Mouse (Mus musculus): ENCODE measurements around the gene Zfhx2. TPM values are rescaled to one million over a fixed set of nuclear protein-coding genes. Genes with fewer than 3 reads are reported as not detected.
A peak's percentile ranks its signal among the peaks of the same experiment; 100 is the strongest.

Zfhx2 gene
- polyA plus RNA-seq, 1 experiment = 4.4 TPM

DNA sequence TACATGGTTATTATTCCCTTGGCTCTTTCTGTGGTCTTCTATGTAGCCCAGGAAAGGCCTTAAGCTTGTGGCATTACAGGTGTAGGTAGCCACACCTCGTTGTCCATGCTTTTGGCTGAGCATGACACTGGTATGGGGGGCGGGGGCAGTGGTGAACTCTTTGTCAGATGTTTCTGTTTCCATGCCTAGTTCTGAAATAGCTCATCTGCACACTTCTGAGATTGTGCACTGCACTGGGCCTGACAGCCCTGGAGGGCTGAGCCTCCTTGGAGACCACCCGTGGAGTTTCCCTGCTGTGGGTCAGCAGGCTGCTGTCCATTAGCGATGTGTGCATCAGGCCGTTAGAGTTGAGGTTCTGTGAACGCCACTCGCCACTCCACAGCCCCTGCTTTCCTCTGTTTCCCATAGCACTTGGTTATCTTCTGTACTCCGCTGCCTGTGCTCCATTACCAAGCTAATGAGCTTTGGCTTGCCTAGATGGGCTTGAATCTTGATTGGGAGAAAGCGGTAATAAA is 4.5 kb upstream of the Zfhx2 start:
- Histone ChIP-seq H3K27ac (ENCODE audit: control insufficient read depth, insufficient read depth, low read depth, low read length) (no peak overlapping the region), H3K36me3 (ENCODE audit: control insufficient read depth, insufficient read depth, low read length) (no peaks in the 10 kb centered on the region), H3K27me3 (ENCODE audit: control insufficient read depth, insufficient read depth, low read length) (no peaks in the 10 kb centered on the region), H3K4me3 (ENCODE audit: control insufficient read depth, low read depth, low read length) (no peak overlapping the region), H3K4me1 (ENCODE audit: control insufficient read depth, insufficient read depth, low read length) (peaks cover 7% of the 10 kb centered on the region)
- TF ChIP-seq POLR2A (IDR thresholded peaks at IDR 0.05; ENCODE audit: control insufficient read depth, low read depth, low read length) = no peak
- no peak for TF ChIP-seq CTCF (IDR thresholded peaks at IDR 0.05; ENCODE audit: control insufficient read depth, insufficient read depth, insufficient replicate concordance, low read depth, low read length)

DNA sequence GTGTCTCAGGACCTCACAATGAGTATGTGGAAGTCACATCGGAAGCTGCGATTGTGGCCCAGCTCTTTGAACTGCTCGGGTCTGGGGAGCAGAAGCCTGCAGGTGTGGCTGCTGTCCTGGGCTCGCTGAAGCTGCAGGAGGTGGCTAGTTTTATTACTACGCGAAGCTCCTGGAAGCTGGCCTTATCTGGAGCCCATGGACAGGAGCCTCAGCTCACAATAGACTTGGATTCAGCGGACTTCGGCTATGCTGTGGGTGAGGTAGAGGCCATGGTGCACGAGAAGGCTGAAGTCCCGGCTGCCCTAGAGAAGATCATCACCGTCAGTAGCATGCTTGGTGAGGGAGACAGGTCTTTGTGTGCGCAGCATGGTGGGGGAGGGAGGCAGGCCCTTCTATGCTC is 3.5 kb upstream of the Zfhx2 start:
- H3K36me3 ChIP-seq (ENCODE audit: control insufficient read depth, insufficient read depth, low read length) = no peaks in the 10 kb centered on the region
- TF ChIP-seq CTCF (IDR thresholded peaks at IDR 0.05; ENCODE audit: control insufficient read depth, insufficient read depth, insufficient replicate concordance, low read depth, low read length) (no peak), POLR2A (IDR thresholded peaks at IDR 0.05; ENCODE audit: control insufficient read depth, low read depth, low read length) (no peak)
- peak overlapping the region; percentile 95; the same call in 1 of the 2 replicates for H3K4me3 ChIP-seq (ENCODE audit: control insufficient read depth, low read depth, low read length)
- H3K27me3 ChIP-seq (ENCODE audit: control insufficient read depth, insufficient read depth, low read length) = no peaks in the 10 kb centered on the region
- no peak overlapping the region for H3K27ac ChIP-seq (ENCODE audit: control insufficient read depth, insufficient read depth, low read depth, low read length)
- H3K4me1 ChIP-seq (ENCODE audit: control insufficient read depth, insufficient read depth, low read length) = peaks cover 7% of the 10 kb centered on the region

DNA sequence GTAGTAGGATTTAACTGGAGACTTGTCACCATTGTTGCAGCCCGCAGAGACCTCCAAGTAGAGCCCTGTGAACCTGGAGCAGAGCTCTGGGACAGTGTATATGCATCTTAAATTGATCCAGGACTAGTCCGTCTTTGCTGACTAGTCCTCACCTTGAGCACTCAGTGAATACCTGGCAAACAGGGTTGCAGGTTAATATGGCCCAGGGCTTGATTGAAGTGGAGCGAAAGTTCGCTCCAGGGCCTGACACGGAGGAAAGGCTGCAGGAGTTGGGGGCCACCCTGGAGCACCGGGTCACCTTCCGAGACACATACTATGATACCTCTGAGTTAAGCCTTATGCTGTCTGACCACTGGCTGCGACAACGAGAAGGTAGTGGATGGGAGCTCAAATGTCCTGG is 3.1 kb upstream of the Zfhx2 start:
- peaks cover 7% of the 10 kb centered on the region for H3K4me1 ChIP-seq (ENCODE audit: control insufficient read depth, insufficient read depth, low read length)
- H3K27me3 ChIP-seq (ENCODE audit: control insufficient read depth, insufficient read depth, low read length) = no peaks in the 10 kb centered on the region
- TF ChIP-seq CTCF (IDR thresholded peaks at IDR 0.05; ENCODE audit: control insufficient read depth, insufficient read depth, insufficient replicate concordance, low read depth, low read length) (no peak), POLR2A (IDR thresholded peaks at IDR 0.05; ENCODE audit: control insufficient read depth, low read depth, low read length) (no peak)
- H3K4me3 ChIP-seq (ENCODE audit: control insufficient read depth, low read depth, low read length) = peak overlapping the region; percentile 95
- no peak overlapping the region for H3K27ac ChIP-seq (ENCODE audit: control insufficient read depth, insufficient read depth, low read depth, low read length)
- no peaks in the 10 kb centered on the region for H3K36me3 ChIP-seq (ENCODE audit: control insufficient read depth, insufficient read depth, low read length)

GRCm38 (mm10) chr14:55094704-55095231 is 2.6 kb upstream of the Zfhx2 start, which contains the start of gene Thtpa:
Gene Thtpa, plus strand, starts transcription at chr14:55094784.
- Histone ChIP-seq H3K4me1 (ENCODE audit: control insufficient read depth, insufficient read depth, low read length) (peaks cover 7% of the 10 kb centered on the region), H3K27ac (ENCODE audit: control insufficient read depth, insufficient read depth, low read depth, low read length) (peak within 1 kb of the TSS; percentile 85), H3K27me3 (ENCODE audit: control insufficient read depth, insufficient read depth, low read length) (no peaks in the 10 kb centered on the region), H3K36me3 (ENCODE audit: control insufficient read depth, insufficient read depth, low read length) (no peaks in the 10 kb centered on the region), H3K4me3 (ENCODE audit: control insufficient read depth, low read depth, low read length) (peak within 1 kb of the TSS; percentile 95)
- TF ChIP-seq CTCF (IDR thresholded peaks at IDR 0.05; ENCODE audit: control insufficient read depth, insufficient read depth, insufficient replicate concordance, low read depth, low read length) (no peak), POLR2A (IDR thresholded peaks at IDR 0.05; ENCODE audit: control insufficient read depth, low read depth, low read length) (peak; percentile 76)

GRCm38 (mm10) chr14:55093927-55094326 is 1.8 kb upstream of the Zfhx2 start:
- H3K4me1 ChIP-seq (ENCODE audit: control insufficient read depth, insufficient read depth, low read length) = peaks cover 7% of the 10 kb centered on the region
- H3K27ac ChIP-seq (ENCODE audit: control insufficient read depth, insufficient read depth, low read depth, low read length) = no peak overlapping the region
- H3K36me3 ChIP-seq (ENCODE audit: control insufficient read depth, insufficient read depth, low read length) = no peaks in the 10 kb centered on the region
- no peaks in the 10 kb centered on the region for H3K27me3 ChIP-seq (ENCODE audit: control insufficient read depth, insufficient read depth, low read length)
- H3K4me3 ChIP-seq (ENCODE audit: control insufficient read depth, low read depth, low read length) = peak overlapping the region; percentile 12; the same call in 1 of the 2 replicates
- TF ChIP-seq CTCF (IDR thresholded peaks at IDR 0.05; ENCODE audit: control insufficient read depth, insufficient read depth, insufficient replicate concordance, low read depth, low read length) = no peak
- no peak for TF ChIP-seq POLR2A (IDR thresholded peaks at IDR 0.05; ENCODE audit: control insufficient read depth, low read depth, low read length)

DNA sequence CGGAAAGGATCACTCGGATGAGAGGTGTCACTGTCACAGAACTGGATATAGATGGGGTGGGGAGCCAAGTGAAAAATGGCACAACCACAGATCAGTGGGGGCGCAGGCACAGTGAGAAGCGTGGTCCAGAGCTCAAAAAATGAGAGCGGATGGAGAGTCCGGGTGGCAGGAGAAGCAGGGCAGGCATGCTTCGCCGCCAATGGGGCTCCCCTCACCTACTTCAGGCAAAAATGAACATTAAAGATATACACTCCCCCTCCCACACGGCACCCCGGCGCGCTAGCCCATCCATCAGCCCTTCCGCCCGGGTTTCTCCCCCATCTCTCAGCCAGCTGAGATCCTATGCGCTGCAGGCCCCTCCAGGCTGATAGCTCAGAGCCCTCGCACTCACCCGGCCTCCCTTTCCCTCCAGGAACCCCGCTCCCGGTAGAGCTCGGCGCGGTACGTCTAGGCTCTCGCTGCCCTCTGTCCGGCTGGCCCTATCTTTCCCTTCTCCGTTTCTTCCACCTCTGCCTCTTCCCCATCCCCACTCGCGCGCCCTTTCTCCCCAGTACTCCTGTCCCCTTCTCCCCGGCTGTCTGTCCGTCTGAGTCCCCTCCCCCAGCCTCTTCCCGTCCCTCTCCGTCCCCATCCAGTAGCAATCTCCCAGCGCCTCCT is 787 bp downstream of the Zfhx2 start:
- Histone ChIP-seq H3K27ac (ENCODE audit: control insufficient read depth, insufficient read depth, low read depth, low read length) (no peak overlapping the region), H3K4me3 (ENCODE audit: control insufficient read depth, low read depth, low read length) (peak overlapping the region; percentile 82), H3K36me3 (ENCODE audit: control insufficient read depth, insufficient read depth, low read length) (no peaks in the 10 kb centered on the region), H3K27me3 (ENCODE audit: control insufficient read depth, insufficient read depth, low read length) (no peaks in the 10 kb centered on the region), H3K4me1 (ENCODE audit: control insufficient read depth, insufficient read depth, low read length) (peaks cover 7% of the 10 kb centered on the region)
- TF ChIP-seq CTCF (IDR thresholded peaks at IDR 0.05; ENCODE audit: control insufficient read depth, insufficient read depth, insufficient replicate concordance, low read depth, low read length) = no peak
- no peak for TF ChIP-seq POLR2A (IDR thresholded peaks at IDR 0.05; ENCODE audit: control insufficient read depth, low read depth, low read length)

DNA sequence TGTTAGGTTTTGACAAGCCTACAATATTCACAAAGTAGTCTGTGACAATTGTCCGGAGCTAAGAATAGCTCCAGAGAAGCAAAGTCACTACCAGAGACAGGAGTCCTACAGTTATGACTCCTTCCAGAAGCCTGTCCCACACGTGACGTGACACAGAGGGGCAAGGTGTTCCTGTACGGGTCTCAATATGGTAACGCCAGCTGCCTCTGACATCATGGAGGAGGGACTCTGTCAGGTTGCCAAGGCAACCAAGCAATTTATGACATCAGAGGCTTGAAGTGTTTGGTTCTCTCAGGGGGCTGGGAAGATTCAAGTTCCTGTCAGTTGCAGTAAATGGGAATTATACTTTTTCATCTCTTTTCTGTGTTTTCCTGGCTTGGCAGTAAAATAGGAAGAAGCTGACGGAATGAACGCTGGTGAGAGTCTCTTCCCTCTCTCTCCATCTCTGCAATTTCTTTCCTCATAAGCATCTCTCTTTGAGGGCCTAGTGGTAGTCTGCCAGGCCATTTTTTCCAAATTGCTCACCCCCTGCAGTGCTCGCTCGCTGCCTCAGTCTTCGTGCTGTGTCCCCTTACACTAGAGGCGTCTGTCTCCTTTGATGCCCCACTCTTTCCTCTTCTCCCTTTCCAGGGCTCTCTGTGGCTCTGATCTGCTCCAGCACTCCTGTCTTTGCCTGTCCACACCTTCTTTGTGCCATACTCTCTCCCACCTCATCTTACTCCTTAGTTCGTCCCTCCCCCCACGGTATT is 2.8 kb downstream of the Zfhx2 start:
- no peaks in the 10 kb centered on the region for H3K27me3 ChIP-seq (ENCODE audit: control insufficient read depth, insufficient read depth, low read length)
- no peaks in the 10 kb centered on the region for H3K36me3 ChIP-seq (ENCODE audit: control insufficient read depth, insufficient read depth, low read length)
- no peaks in the 10 kb centered on the region; the same call in none of the 2 replicates for H3K4me1 ChIP-seq (ENCODE audit: control insufficient read depth, insufficient read depth, low read length)
- TF ChIP-seq POLR2A (IDR thresholded peaks at IDR 0.05; ENCODE audit: control insufficient read depth, low read depth, low read length) (peak; percentile 61; the same call in 1 of the 2 replicates), CTCF (IDR thresholded peaks at IDR 0.05; ENCODE audit: control insufficient read depth, insufficient read depth, insufficient replicate concordance, low read depth, low read length) (no peak)
- peak overlapping the region; percentile 82 for H3K4me3 ChIP-seq (ENCODE audit: control insufficient read depth, low read depth, low read length)
- peak overlapping the region; percentile 49; the same call in 1 of the 2 replicates for H3K27ac ChIP-seq (ENCODE audit: control insufficient read depth, insufficient read depth, low read depth, low read length)
